Mouse (Mus musculus) megakaryocyte, embryonic 14.5 days (primary cell): ENCODE results near the gene BC055324.

Experiments used
- FLI1 ChIP-seq: IDR thresholded peaks from 2 replicates; pipeline ENCODE4 v1.6.1; 2012; ENCODE audit warnings: low read length, inconsistent platforms, mixed read lengths
- GATA1 ChIP-seq: IDR thresholded peaks from 3 replicates; pipeline ENCODE4 v1.6.1; 2012; ENCODE audit warnings: mixed read lengths, low read length, inconsistent platforms, borderline replicate concordance

GRCm38 (mm10) chr1:163917349-163918160 is 77.0 kb downstream of the BC055324 start:
- TF ChIP-seq GATA1 = no peak
- TF ChIP-seq FLI1 = no peak
